Mouse (Mus musculus) embryonic fibroblast, embryonic 13.5 days (primary cell): ENCODE data around the gene Htra3.

Experiments used
- CTCF ChIP-seq: IDR thresholded peaks from 2 replicates; pipeline ENCODE4 v1.5.1; 2011; ENCODE audit warnings: mild to moderate bottlenecking, control low read depth, low read length, moderate library complexity, borderline replicate concordance; ENCODE audit not compliant: insufficient read depth
- POLR2A ChIP-seq: IDR thresholded peaks from 2 replicates; pipeline ENCODE4 v1.6.1; 2011; ENCODE audit warnings: low read depth, mild to moderate bottlenecking, control low read depth, low read length, moderate library complexity

- TF ChIP-seq CTCF: no peak
- TF ChIP-seq POLR2A: no peak
Measured at GRCm38 (mm10) chr5:35624751-35625239, 54.8 kb downstream of the Htra3 start.
